8 mouse cellular contexts compared by ENCODE assay signal in genomic region chr2:91949411-91950274, GRCm38 (mm10). TPM values are rescaled to one million over a fixed set of nuclear protein-coding genes. Genes with fewer than 3 reads are reported as not detected.
DNase-seq lines count a peak whose midpoint lies in the region; ATAC-seq lines count a peak whose summit lies in the region.

No protein-coding gene starts in this region.

- H3K4me1 ChIP-seq in erythroblast, embryonic 14.5 days (ENCODE audit: control insufficient read depth), result peaks cover 93% of the 10 kb centered on the region
- H3K4me1 ChIP-seq in midbrain, embryonic 10.5 days, result peaks cover 65% of the 10 kb centered on the region

- DNase-seq in CD4-positive helper T cell, adult 2 months (ENCODE audit: low read depth, low spot score), result peak; percentile 42
- peak; percentile 53 for DNase-seq in adipocyte (ENCODE audit: low spot score)
- peak; percentile 67 to 77 for DNase-seq in heart, postnatal 14 days
- DNase-seq in kidney, postnatal 36 days, result peak; percentile 88
- DNase-seq in midbrain, embryonic 10.5 days (ENCODE audit: low spot score), result no peak
- no peak for DNase-seq in embryo, embryonic 10 days (ENCODE audit: low spot score)

- peak overlapping the region; percentile 79 for H3K27ac ChIP-seq in midbrain, embryonic 10.5 days (replicated peaks)

- no peaks in the 10 kb centered on the region for H3K9me3 ChIP-seq in erythroblast, embryonic 14.5 days (ENCODE audit: control insufficient read depth, low read length)
- H3K9me3 ChIP-seq in midbrain, embryonic 10.5 days (replicated peaks), result no peaks in the 10 kb centered on the region

- peak overlapping the region; percentile 61 for H3K4me3 ChIP-seq in erythroblast, embryonic 14.5 days (replicated peaks)
- H3K4me3 ChIP-seq in midbrain, embryonic 10.5 days, result peak overlapping the region; percentile 30

- H3K36me3 ChIP-seq in erythroblast, embryonic 14.5 days (ENCODE audit: control insufficient read depth), result peaks cover 45% of the 10 kb centered on the region
- H3K36me3 ChIP-seq in midbrain, embryonic 10.5 days, result 0 out of 2 replicates have a peak, but pooled peaks cover 6% of the 10 kb centered on the region

- no peaks in the 10 kb centered on the region for H3K27me3 ChIP-seq in erythroblast, embryonic 14.5 days (ENCODE audit: control insufficient read depth)
- no peaks in the 10 kb centered on the region for H3K27me3 ChIP-seq in midbrain, embryonic 10.5 days (ENCODE audit: low read depth, poor library complexity, severe bottlenecking)

- intact Hi-C loops in heart, postnatal 14 days (cut with DNase I), result no loop called here

- 81% methylated on average over 17 of the region's 17 CpGs for WGBS in midbrain, embryonic 10.5 days

- no peak for ATAC-seq in activated CD4-positive, CD25-positive, alpha-beta regulatory T cell, adult 4 months

RNA-seq across cellular contexts. Expression of gene Gm9821, which starts 4.1 kb away (rescaled TPM):
- not detected in 2 replicates for polyA plus RNA-seq in erythroblast, embryonic 14.5 days (2012)
- total RNA-seq in heart, postnatal 14 days (2021), result not detected
- polyA plus RNA-seq in midbrain, embryonic 10.5 days (2016; fragmentation: Nextera tagmentation; extraction: Ambion mirVana), result 0.12 and 0.19 TPM in 2 replicates
- polyA plus RNA-seq in activated CD4-positive, CD25-positive, alpha-beta regulatory T cell, adult 4 months (2017; shearing (Covaris generic)), result 1 to 10 TPM; 1.6 to 2.4 TPM

RNA-seq across cellular contexts. Expression of gene Mdk, which starts 17.5 kb away (rescaled TPM):
- 1.1 and 1.8 TPM in 2 replicates for polyA plus RNA-seq in erythroblast, embryonic 14.5 days (2012)
- 10 to 100 TPM; 15.7 to 16.8 TPM for total RNA-seq in heart, postnatal 14 days (2021)
- 1,290 and 1,659 TPM in 2 replicates for polyA plus RNA-seq in midbrain, embryonic 10.5 days (2016; fragmentation: Nextera tagmentation; extraction: Ambion mirVana)
- 1 to 10 TPM; 1.2 to 2.0 TPM for polyA plus RNA-seq in activated CD4-positive, CD25-positive, alpha-beta regulatory T cell, adult 4 months (2017; shearing (Covaris generic))

RNA-seq across cellular contexts. Expression of gene Chrm4, which starts 22.6 kb away (rescaled TPM):
- polyA plus RNA-seq in erythroblast, embryonic 14.5 days (2012), result 0.03 TPM in 1 of 2 replicates, not detected in the other
- not detected for total RNA-seq in heart, postnatal 14 days (2021)
- 0.81 and 1.0 TPM in 2 replicates for polyA plus RNA-seq in midbrain, embryonic 10.5 days (2016; fragmentation: Nextera tagmentation; extraction: Ambion mirVana)
- polyA plus RNA-seq in activated CD4-positive, CD25-positive, alpha-beta regulatory T cell, adult 4 months (2017; shearing (Covaris generic)), result 1 to 10 TPM in 1 of 2 experiments, under 1 TPM in 1; 0.54 to 1.2 TPM

RNA-seq across cellular contexts. Expression of gene Dgkz, which starts 26.0 kb away (rescaled TPM):
- 6.0 and 8.4 TPM in 2 replicates for polyA plus RNA-seq in erythroblast, embryonic 14.5 days (2012)
- total RNA-seq in heart, postnatal 14 days (2021), result 10 to 100 TPM; 62.3 to 63.1 TPM
- polyA plus RNA-seq in midbrain, embryonic 10.5 days (2016; fragmentation: Nextera tagmentation; extraction: Ambion mirVana), result 28.3 and 35.0 TPM in 2 replicates
- 100 to 1,000 TPM in 1 of 2 experiments, 10 to 100 TPM in 1; 98.3 to 132 TPM for polyA plus RNA-seq in activated CD4-positive, CD25-positive, alpha-beta regulatory T cell, adult 4 months (2017; shearing (Covaris generic))

Comparison
In these comparisons a context has a peak if more than half of its experiments do, and no peak if none do; other contexts are left out.
1. DNase-seq: peak in CD4-positive helper T cell, adult 2 months (single experiment), adipocyte (single experiment), heart, postnatal 14 days (2 of 2) and kidney, postnatal 36 days (2 of 2); none in midbrain, embryonic 10.5 days (single experiment) and embryo, embryonic 10 days (single experiment).
2. RNA of gene Mdk, which starts 17.5 kb away (polyA plus RNA-seq): 1,290 to 1,659 TPM in midbrain, embryonic 10.5 days; 1.2 to 2.0 TPM in activated CD4-positive, CD25-positive, alpha-beta regulatory T cell, adult 4 months and 1.1 to 1.8 TPM in erythroblast, embryonic 14.5 days; every median in the first group is over 100 times any median in the second.